Mouse (Mus musculus): ENCODE measurements around the gene Pabpc4. TPM values are rescaled to one million over a fixed set of nuclear protein-coding genes. Genes with fewer than 3 reads are reported as not detected.

Pabpc4 gene
- polyA plus RNA-seq (2017; shearing (Covaris generic)): 10.0 TPM

GRCm38 (mm10) chr4:123261721-123262401, at the start of gene Pabpc4:
Gene Pabpc4 (plus strand): TSS chr4:123262351.

GRCm38 (mm10) chr4:123233492-123234084, 28.6 kb upstream of the Pabpc4 start, which contains the start of gene Heyl:
Gene Heyl (plus strand): TSS chr4:123233556.

GRCm38 (mm10) chr4:123323534-123323933, 61.4 kb downstream of the Pabpc4 start, which contains the start of gene Oxct2a:
Gene Oxct2a (minus strand): TSS chr4:123323634.

GRCm38 (mm10) chr4:123342642-123343470, 80.7 kb downstream of the Pabpc4 start, which contains the start of gene Bmp8a:
Gene Bmp8a (minus strand): TSS chr4:123343252.

Other genes starting within 250 kb of the Pabpc4 start
- 22.5 TPM for gene Trit1, start 245.8 kb upstream of the Pabpc4 start, polyA plus RNA-seq (2017; shearing (Covaris generic))
- 0.18 TPM for gene Bmp8b, start 157.2 kb upstream of the Pabpc4 start, polyA plus RNA-seq (2017; shearing (Covaris generic))
- gene Oxct2b, start 146.1 kb upstream of the Pabpc4 start, polyA plus RNA-seq (2017; shearing (Covaris generic)): not detected
- gene Ppie, start 122.4 kb upstream of the Pabpc4 start, polyA plus RNA-seq (2017; shearing (Covaris generic)): 94.3 TPM
- 0.26 TPM for gene Hpcal4, start 79.1 kb upstream of the Pabpc4 start, polyA plus RNA-seq (2017; shearing (Covaris generic))
- not detected for gene Nt5c1a, start 60.8 kb upstream of the Pabpc4 start, polyA plus RNA-seq (2017; shearing (Covaris generic))
- gene Heyl, start 28.8 kb upstream of the Pabpc4 start, polyA plus RNA-seq (2017; shearing (Covaris generic)): 0.05 TPM
- not detected for gene Oxct2a, start 61.3 kb downstream of the Pabpc4 start, polyA plus RNA-seq (2017; shearing (Covaris generic))
- gene Bmp8a, start 80.9 kb downstream of the Pabpc4 start, polyA plus RNA-seq (2017; shearing (Covaris generic)): 0.11 TPM

Data from CD4-positive, CD25-positive, alpha-beta regulatory T cell (primary cell).